Mouse (Mus musculus) heart, postnatal 10 days (tissue): ENCODE data around the gene Polr3h. TPM values are rescaled to one million over a fixed set of nuclear protein-coding genes. Genes with fewer than 3 reads are reported as not detected.

ENCODE experiments used
- DNase-seq, 2 experiments: peaks; one replicate each; pipeline ENCODE4 v3.0.0; 2021
- intact Hi-C: fragments of 180-260 bp; cut with DNase I; formaldehyde crosslinking; loops from one replicate; pipeline ENCODE4 v1.15.1; 2025
- total RNA-seq, 2 experiments: library from RNA; stranded (reverse); gene quantifications; 2 replicates each; pipeline ENCODE4 v1.2.3; 2021

Gene Polr3h
- total RNA-seq, 2 experiments from 2014 or later = 9.7 to 10.0 TPM

- DNase-seq = no peak
- intact Hi-C loops = no loop called here
Measured at GRCm38 (mm10) chr15:81849104-81849503, 76.9 kb downstream of the Polr3h start.

- DNase-seq = peak; percentile 64 to 75
- intact Hi-C loops = no loop called here
Measured at GRCm38 (mm10) chr15:81848301-81848700, 77.7 kb downstream of the Polr3h start.

GRCm38 (mm10) chr15:81847861-81848260 lies 78.2 kb downstream of the Polr3h start:
- DNase-seq = no peak
- intact Hi-C loops = no loop called here

- intact Hi-C loops = no loop called here
- DNase-seq = no peak
Measured at GRCm38 (mm10) chr15:81847161-81847560, 78.9 kb downstream of the Polr3h start.

- no peak for DNase-seq
- intact Hi-C loops = no loop called here
Measured at GRCm38 (mm10) chr15:81846755-81847154, 79.3 kb downstream of the Polr3h start.

- intact Hi-C loops = no loop called here
- peak; percentile 74 to 78 for DNase-seq
Measured at GRCm38 (mm10) chr15:81845724-81846123, 80.3 kb downstream of the Polr3h start.

- no peak for DNase-seq
- intact Hi-C loops = no loop called here
Measured at GRCm38 (mm10) chr15:81845033-81845625, 80.9 kb downstream of the Polr3h start.

GRCm38 (mm10) chr15:81842275-81842674 lies 83.8 kb downstream of the Polr3h start:
- intact Hi-C loops = no loop called here
- DNase-seq = no peak

- no peak for DNase-seq
- intact Hi-C loops = no loop called here
Measured at GRCm38 (mm10) chr15:81840306-81840705, 85.7 kb downstream of the Polr3h start.

- intact Hi-C loops = loop anchor here (1.0 kb wide), 1 partner anchor 18 kb away; no protein-coding TSS in a partner anchor
- peak; percentile 94 to 97 for DNase-seq
Measured at GRCm38 (mm10) chr15:81839634-81840033, 86.4 kb downstream of the Polr3h start.

- peak; percentile 70 to 71 for DNase-seq
- intact Hi-C loops = loop anchor here (1.0 kb wide), 1 partner anchor 19 kb away; no protein-coding TSS in a partner anchor
Measured at GRCm38 (mm10) chr15:81838554-81839235, 87.3 kb downstream of the Polr3h start.

Other genes starting within 250 kb of the Polr3h start
- 1 to 10 TPM; 1.2 to 1.8 TPM for gene Chadl, start 229.0 kb downstream of the Polr3h start, total RNA-seq
- 10 to 100 TPM; 83.1 to 91.3 TPM for gene Zc3h7b, start 181.2 kb downstream of the Polr3h start, total RNA-seq
- 10 to 100 TPM; 41.5 to 43.3 TPM for gene Rangap1, start 180.7 kb downstream of the Polr3h start, total RNA-seq
- gene Tef, start 123.8 kb downstream of the Polr3h start, total RNA-seq = 10 to 100 TPM; 51.7 to 74.0 TPM
- gene Tob2, start 67.4 kb downstream of the Polr3h start, total RNA-seq = 10 to 100 TPM; 56.5 to 78.6 TPM
- 10 to 100 TPM; 51.7 to 56.0 TPM for gene Phf5a, start 54.3 kb downstream of the Polr3h start, total RNA-seq
- 1,000 to 10,000 TPM; 1,895 to 1,910 TPM for gene Aco2, start 53.9 kb downstream of the Polr3h start, total RNA-seq
- gene Csdc2, start 10.5 kb upstream of the Polr3h start, total RNA-seq = 10 to 100 TPM in 1 of 2 experiments, 1 to 10 TPM in 1; 7.8 to 19.8 TPM
- 10 to 100 TPM; 22.0 to 31.4 TPM for gene Pmm1, start 34.7 kb upstream of the Polr3h start, total RNA-seq
- not detected for gene 1700029P11Rik, start 54.3 kb upstream of the Polr3h start, total RNA-seq
- 10 to 100 TPM; 22.6 to 29.3 TPM for gene Xrcc6, start 61.6 kb upstream of the Polr3h start, total RNA-seq
- gene Desi1, start 107.6 kb upstream of the Polr3h start, total RNA-seq = 10 to 100 TPM; 24.6 to 26.7 TPM
- gene Snu13, start 121.4 kb upstream of the Polr3h start, total RNA-seq = 10 to 100 TPM; 55.3 to 57.3 TPM
- gene 4930407I10Rik, start 132.9 kb upstream of the Polr3h start, total RNA-seq = not detected
- gene Mei1, start 143.8 kb upstream of the Polr3h start, total RNA-seq = not detected
- gene Ccdc134, start 201.7 kb upstream of the Polr3h start, total RNA-seq = 1 to 10 TPM; 5.1 to 5.5 TPM
- 10 to 100 TPM; 35.1 to 38.8 TPM for gene Srebf2, start 220.9 kb upstream of the Polr3h start, total RNA-seq